Mouse (Mus musculus): ENCODE results near the gene Gm38100. TPM values are rescaled to one million over a fixed set of nuclear protein-coding genes. Genes with fewer than 3 reads are reported as not detected.

Gm38100 gene
- 0.12 TPM in 1 of 2 replicates, not detected in the other for polyA plus RNA-seq (2014; fragmentation: Nextera tagmentation; extraction: Ambion mirVana)

DNA sequence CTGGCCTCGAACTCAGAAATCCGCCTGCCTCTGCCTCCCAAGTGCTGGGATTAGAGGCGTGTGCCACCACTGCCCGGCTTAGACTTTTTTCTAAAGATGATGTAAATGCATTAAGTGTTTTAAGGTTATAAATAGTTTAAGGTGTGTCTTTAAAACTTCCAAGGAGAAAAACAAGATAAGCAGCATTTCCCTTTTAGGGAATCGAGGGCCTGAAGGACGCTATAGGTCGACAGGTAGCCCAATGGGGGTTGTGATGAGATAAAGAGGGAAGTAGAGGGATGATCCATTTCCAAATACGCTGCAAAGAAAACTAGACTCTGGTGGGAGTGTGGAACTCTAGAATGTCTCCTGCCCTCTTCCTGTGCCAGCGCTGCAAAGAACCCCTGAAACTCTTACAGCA, at the start of gene Gm38100:
TSS of gene Gm38100 (plus strand) at position 301 of the 400 bp plus-strand sequence.
- no peaks in the 10 kb centered on the region for H3K27me3 ChIP-seq (replicated peaks; ENCODE audit: control insufficient read depth, insufficient read depth, low read length)
- H3K4me1 ChIP-seq (replicated peaks; ENCODE audit: control insufficient read depth, insufficient read depth, low read length): no peaks in the 10 kb centered on the region
- ATAC-seq (replicated peaks; ENCODE audit: low FRiP score) (no peak), DNase-seq (ENCODE audit: low spot score) (no peak)
- H3K36me3 ChIP-seq (ENCODE audit: control insufficient read depth, insufficient read depth, low read length): no peaks in the 10 kb centered on the region
- no peak within 1 kb of the TSS for H3K9ac ChIP-seq (ENCODE audit: low read depth, low read length)
- H3K4me3 ChIP-seq (ENCODE audit: low read depth, low read length): no peak within 1 kb of the TSS
- 78% methylated on average over 9 of the region's 9 CpGs for WGBS
- no peak within 1 kb of the TSS for H3K4me2 ChIP-seq
- H3K27ac ChIP-seq (ENCODE audit: low read depth, low read length): no peak within 1 kb of the TSS
- no peaks in the 10 kb centered on the region for H3K9me3 ChIP-seq (ENCODE audit: control insufficient read depth, low read length)

DNA sequence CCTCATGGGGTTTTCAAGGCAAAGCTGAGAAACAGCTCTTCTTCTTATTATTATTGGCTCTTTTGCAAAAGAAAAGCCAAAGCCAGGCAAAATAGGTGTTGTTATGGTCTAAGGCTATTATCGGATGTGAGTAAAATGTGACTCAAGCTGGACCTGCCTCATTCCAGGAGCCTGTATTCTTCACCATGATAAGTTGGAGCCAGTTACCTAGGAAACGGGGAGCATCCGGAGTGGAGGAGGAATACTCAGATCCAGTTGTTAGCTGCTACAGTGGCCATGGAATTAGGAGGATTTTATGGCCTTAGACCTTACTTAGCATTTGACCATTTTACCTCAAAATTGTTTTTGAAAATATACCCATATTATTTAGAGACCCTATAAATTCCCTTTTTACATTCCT, 49.4 kb upstream of the Gm38100 start:
- 83% methylated on average over 3 of the region's 3 CpGs for WGBS
- Histone ChIP-seq H3K27ac (ENCODE audit: low read depth, low read length) (no peak overlapping the region), H3K4me1 (replicated peaks; ENCODE audit: control insufficient read depth, insufficient read depth, low read length) (no peaks in the 10 kb centered on the region), H3K4me3 (ENCODE audit: low read depth, low read length) (no peak overlapping the region), H3K27me3 (replicated peaks; ENCODE audit: control insufficient read depth, insufficient read depth, low read length) (no peaks in the 10 kb centered on the region), H3K9me3 (ENCODE audit: control insufficient read depth, low read length) (no peaks in the 10 kb centered on the region), H3K9ac (ENCODE audit: low read depth, low read length) (no peak overlapping the region), H3K36me3 (ENCODE audit: control insufficient read depth, insufficient read depth, low read length) (no peaks in the 10 kb centered on the region), H3K4me2 (no peak overlapping the region)
- ATAC-seq (replicated peaks; ENCODE audit: low FRiP score): no peak
- DNase-seq (ENCODE audit: low spot score): no peak

DNA sequence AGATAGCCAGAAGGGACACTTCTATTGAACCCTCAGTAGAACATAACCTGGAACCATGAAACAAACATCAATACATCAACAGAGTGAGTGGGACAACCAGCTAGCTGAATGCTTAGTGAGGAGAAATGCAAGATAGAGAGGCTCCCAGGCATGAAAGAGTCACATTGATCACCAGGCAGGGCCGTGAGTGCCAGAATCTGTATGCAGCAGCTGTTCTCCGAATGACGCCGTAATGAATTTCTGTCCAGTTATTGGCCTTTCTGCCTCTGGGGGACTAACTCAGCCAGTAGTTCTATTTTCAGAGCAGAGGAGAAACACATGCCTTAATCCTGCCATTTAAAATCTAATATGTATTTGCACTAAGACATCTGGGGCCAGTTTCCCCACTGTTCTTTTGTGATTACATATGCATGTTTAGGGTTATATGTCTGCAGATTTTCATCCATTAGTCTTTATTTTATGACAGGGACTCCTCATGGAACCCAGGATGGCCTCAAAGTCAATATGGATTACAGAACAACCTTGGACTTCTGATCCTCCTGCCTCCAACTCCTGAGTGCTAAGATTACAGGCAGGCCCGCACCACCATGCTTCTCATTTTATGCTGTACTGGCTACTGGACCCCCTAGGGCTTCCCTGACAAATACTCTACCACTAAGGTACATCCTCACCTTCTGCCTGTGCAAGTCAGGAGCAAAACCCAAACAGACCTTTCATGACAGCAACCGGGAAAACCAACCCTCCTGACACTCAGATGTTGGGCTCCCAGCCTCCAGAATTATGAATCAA, 47.9 kb upstream of the Gm38100 start:
- Histone ChIP-seq H3K27ac (ENCODE audit: low read depth, low read length) (no peak overlapping the region), H3K9ac (ENCODE audit: low read depth, low read length) (no peak overlapping the region), H3K27me3 (replicated peaks; ENCODE audit: control insufficient read depth, insufficient read depth, low read length) (no peaks in the 10 kb centered on the region), H3K4me1 (replicated peaks; ENCODE audit: control insufficient read depth, insufficient read depth, low read length) (no peaks in the 10 kb centered on the region), H3K4me2 (no peak overlapping the region), H3K36me3 (ENCODE audit: control insufficient read depth, insufficient read depth, low read length) (no peaks in the 10 kb centered on the region), H3K4me3 (ENCODE audit: low read depth, low read length) (no peak overlapping the region), H3K9me3 (ENCODE audit: control insufficient read depth, low read length) (no peaks in the 10 kb centered on the region)
- WGBS: 87% methylated on average over 6 of the region's 6 CpGs
- ATAC-seq (replicated peaks; ENCODE audit: low FRiP score) (no peak), DNase-seq (ENCODE audit: low spot score) (no peak)

DNA sequence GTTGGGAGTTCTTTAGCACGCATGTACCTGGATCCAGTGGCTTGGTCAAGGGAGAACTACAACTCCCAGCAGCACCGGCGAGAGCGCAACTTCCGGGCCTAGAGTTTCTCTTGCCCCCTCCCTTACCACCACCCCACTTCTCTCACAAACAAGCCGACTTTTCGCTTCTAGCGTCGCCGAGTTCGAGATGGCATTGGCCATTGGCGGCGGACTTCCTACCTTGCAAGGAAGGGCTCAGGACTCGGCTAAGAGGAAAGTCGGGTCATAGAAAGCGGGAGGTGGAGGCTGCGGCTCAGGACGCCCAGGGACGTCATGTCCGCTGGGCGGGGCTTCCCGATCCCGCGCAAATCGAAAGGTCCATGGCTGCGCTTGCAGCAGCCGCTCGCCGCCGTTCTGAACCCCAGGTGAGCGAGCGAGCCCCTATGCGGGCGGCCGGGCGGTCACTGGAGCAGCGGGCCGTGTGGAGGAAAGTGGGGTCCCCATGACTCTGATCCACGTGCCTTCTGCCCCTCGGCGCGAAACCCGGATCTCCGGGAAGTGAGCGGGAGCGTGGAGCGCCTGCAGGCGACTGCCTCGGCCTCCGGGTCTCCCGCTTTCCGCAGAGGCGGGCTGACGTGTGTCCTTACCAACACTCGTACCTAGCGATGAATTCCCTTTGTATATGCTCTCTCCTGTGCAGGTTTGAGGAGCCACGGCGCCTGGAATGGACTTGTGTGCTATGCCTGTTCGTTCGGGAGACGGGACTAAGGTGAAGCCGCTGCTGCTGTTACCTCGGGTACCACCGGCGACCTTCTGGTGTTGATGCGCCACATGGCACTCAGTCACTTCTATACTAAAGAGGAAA, 39.5 kb upstream of the Gm38100 start, which contains the start of gene Exo1:
TSS of gene Exo1 (plus strand) at position 129 of the 844 bp plus-strand sequence.
- H3K27ac ChIP-seq (ENCODE audit: low read depth, low read length): peak within 1 kb of the TSS; percentile 73
- H3K4me2 ChIP-seq: peak within 1 kb of the TSS; percentile 82
- ATAC-seq (replicated peaks; ENCODE audit: low FRiP score) (peak; percentile 96), DNase-seq (ENCODE audit: low spot score) (peak; percentile 91)
- WGBS: under 1% methylated on average over 66 of the region's 66 CpGs
- peak within 1 kb of the TSS; percentile 91 for H3K9ac ChIP-seq (ENCODE audit: low read depth, low read length)
- H3K9me3 ChIP-seq (ENCODE audit: control insufficient read depth, low read length): no peaks in the 10 kb centered on the region
- peak within 1 kb of the TSS; percentile 87 for H3K4me3 ChIP-seq (ENCODE audit: low read depth, low read length)
- no peaks in the 10 kb centered on the region for H3K27me3 ChIP-seq (replicated peaks; ENCODE audit: control insufficient read depth, insufficient read depth, low read length)
- peaks cover 11% of the 10 kb centered on the region for H3K4me1 ChIP-seq (replicated peaks; ENCODE audit: control insufficient read depth, insufficient read depth, low read length)
- H3K36me3 ChIP-seq (ENCODE audit: control insufficient read depth, insufficient read depth, low read length): peaks cover 22% of the 10 kb centered on the region

DNA sequence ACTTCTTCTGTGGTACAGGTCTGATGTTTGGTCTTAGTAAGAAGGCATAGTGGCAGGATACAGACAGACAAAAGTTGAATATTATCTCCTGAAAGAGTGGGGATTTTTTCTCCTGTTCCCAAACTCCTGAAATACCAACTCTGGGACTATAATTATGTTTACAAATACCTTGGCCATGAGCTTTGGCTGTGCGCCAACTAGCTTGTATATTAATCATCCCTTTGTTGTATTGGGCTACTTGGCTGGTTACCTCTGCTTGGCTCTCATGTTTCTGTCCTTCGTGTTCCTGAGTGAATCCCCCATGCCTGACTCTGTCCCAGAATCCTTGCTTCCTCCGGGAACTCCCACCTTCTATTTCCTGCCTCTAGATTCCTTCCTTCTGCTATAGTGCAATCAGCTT, 36.7 kb upstream of the Gm38100 start:
- Histone ChIP-seq H3K27ac (ENCODE audit: low read depth, low read length) (no peak overlapping the region), H3K4me2 (no peak overlapping the region), H3K27me3 (replicated peaks; ENCODE audit: control insufficient read depth, insufficient read depth, low read length) (no peaks in the 10 kb centered on the region), H3K9ac (ENCODE audit: low read depth, low read length) (no peak overlapping the region), H3K9me3 (ENCODE audit: control insufficient read depth, low read length) (no peaks in the 10 kb centered on the region), H3K4me3 (ENCODE audit: low read depth, low read length) (no peak overlapping the region), H3K36me3 (ENCODE audit: control insufficient read depth, insufficient read depth, low read length) (peaks cover 39% of the 10 kb centered on the region), H3K4me1 (replicated peaks; ENCODE audit: control insufficient read depth, insufficient read depth, low read length) (peaks cover 11% of the 10 kb centered on the region)
- ATAC-seq (replicated peaks; ENCODE audit: low FRiP score): no peak
- WGBS: 89% methylated on average over 3 of the region's 3 CpGs
- DNase-seq (ENCODE audit: low spot score): no peak

DNA sequence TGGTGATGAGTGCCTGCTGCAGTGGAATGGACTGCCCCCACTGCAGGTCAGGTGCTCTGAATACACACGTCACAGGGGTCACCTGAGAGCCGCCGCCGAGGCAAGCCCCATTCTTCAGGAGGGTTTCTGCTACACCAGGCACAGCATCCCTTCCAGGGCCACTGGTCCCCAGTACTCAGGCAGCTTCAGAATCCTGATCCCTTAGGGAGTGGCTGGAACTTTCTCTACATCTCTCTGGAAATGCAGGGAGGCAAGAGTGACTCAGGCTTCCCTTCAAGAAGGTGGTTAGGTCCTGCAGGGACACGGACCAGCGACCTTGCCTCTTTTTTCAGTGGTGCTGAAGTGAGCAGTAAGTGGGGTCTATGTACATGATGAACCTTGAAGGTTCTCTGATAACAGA, 26.9 kb upstream of the Gm38100 start:
- no peak overlapping the region for H3K9ac ChIP-seq (ENCODE audit: low read depth, low read length)
- ATAC-seq (replicated peaks; ENCODE audit: low FRiP score) (no peak), DNase-seq (ENCODE audit: low spot score) (no peak)
- WGBS: 89% methylated on average over 6 of the region's 6 CpGs
- no peak overlapping the region for H3K27ac ChIP-seq (ENCODE audit: low read depth, low read length)
- no peak overlapping the region for H3K4me3 ChIP-seq (ENCODE audit: low read depth, low read length)
- no peak overlapping the region for H3K4me2 ChIP-seq
- no peaks in the 10 kb centered on the region for H3K9me3 ChIP-seq (ENCODE audit: control insufficient read depth, low read length)
- H3K27me3 ChIP-seq (replicated peaks; ENCODE audit: control insufficient read depth, insufficient read depth, low read length): no peaks in the 10 kb centered on the region
- H3K4me1 ChIP-seq (replicated peaks; ENCODE audit: control insufficient read depth, insufficient read depth, low read length): no peaks in the 10 kb centered on the region
- H3K36me3 ChIP-seq (ENCODE audit: control insufficient read depth, insufficient read depth, low read length): peaks cover 36% of the 10 kb centered on the region; the same call in 1 of the 2 replicates

DNA sequence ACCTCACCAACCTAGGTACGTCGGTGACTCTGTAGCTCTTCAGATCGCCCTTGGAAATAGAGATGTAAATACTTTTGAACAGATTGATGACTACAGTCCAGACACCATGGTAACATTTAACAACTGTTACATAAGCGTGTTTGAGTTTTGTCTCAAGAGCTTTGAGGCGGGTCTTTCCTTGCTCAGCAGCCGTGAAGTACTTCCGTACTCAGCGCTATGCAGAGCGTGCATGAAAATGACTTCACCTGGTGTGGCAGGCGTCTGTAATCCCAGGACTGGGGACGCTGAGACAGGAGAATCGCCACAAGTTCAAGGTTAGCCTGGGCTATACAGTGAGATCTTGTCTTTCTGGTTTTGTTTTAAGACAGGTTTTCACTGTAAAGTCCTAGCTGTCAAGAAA, 26.4 kb upstream of the Gm38100 start:
- H3K9me3 ChIP-seq (ENCODE audit: control insufficient read depth, low read length): no peaks in the 10 kb centered on the region
- H3K9ac ChIP-seq (ENCODE audit: low read depth, low read length): no peak overlapping the region
- peaks cover 31% of the 10 kb centered on the region; the same call in 1 of the 2 replicates for H3K36me3 ChIP-seq (ENCODE audit: control insufficient read depth, insufficient read depth, low read length)
- H3K4me1 ChIP-seq (replicated peaks; ENCODE audit: control insufficient read depth, insufficient read depth, low read length): no peaks in the 10 kb centered on the region
- DNase-seq (ENCODE audit: low spot score): no peak
- no peak for ATAC-seq (replicated peaks; ENCODE audit: low FRiP score)
- no peaks in the 10 kb centered on the region for H3K27me3 ChIP-seq (replicated peaks; ENCODE audit: control insufficient read depth, insufficient read depth, low read length)
- no peak overlapping the region for H3K27ac ChIP-seq (ENCODE audit: low read depth, low read length)
- 93% methylated on average over 12 of the region's 12 CpGs for WGBS
- no peak overlapping the region for H3K4me3 ChIP-seq (ENCODE audit: low read depth, low read length)
- H3K4me2 ChIP-seq: no peak overlapping the region

DNA sequence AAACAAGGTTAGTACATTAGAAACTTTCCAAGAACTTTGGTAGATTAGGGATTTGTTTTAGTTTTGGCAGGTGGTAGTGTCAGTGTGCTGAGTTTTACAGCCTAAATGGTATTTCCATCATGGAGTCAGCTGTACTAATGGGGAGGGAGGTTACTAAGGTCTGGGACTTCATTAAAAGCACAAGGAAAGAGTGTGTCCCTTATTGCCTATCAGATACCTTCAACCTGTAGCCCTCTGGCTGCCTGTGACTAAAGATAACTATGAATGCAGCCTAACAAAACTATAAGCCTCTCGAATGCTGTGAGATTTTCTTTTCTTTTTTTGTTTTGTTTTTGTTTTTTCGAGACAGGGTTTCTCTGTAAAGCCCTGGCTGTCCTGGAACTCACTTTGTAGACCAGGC, 8.9 kb upstream of the Gm38100 start:
- H3K9ac ChIP-seq (ENCODE audit: low read depth, low read length): no peak overlapping the region
- H3K27me3 ChIP-seq (replicated peaks; ENCODE audit: control insufficient read depth, insufficient read depth, low read length): no peaks in the 10 kb centered on the region
- DNase-seq (ENCODE audit: low spot score): no peak
- WGBS: 70% methylated on average over 2 of the region's 2 CpGs
- H3K9me3 ChIP-seq (ENCODE audit: control insufficient read depth, low read length): no peaks in the 10 kb centered on the region
- H3K27ac ChIP-seq (ENCODE audit: low read depth, low read length): no peak overlapping the region
- no peaks in the 10 kb centered on the region; the same call in 1 of the 2 replicates for H3K4me1 ChIP-seq (replicated peaks; ENCODE audit: control insufficient read depth, insufficient read depth, low read length)
- H3K4me3 ChIP-seq (ENCODE audit: low read depth, low read length): no peak overlapping the region
- H3K36me3 ChIP-seq (ENCODE audit: control insufficient read depth, insufficient read depth, low read length): peaks cover 13% of the 10 kb centered on the region
- ATAC-seq (replicated peaks; ENCODE audit: low FRiP score): no peak; the same call in 1 of the 2 replicates
- no peak overlapping the region for H3K4me2 ChIP-seq

Data from liver, embryonic 11.5 days (tissue).